Mouse (Mus musculus) kidney, adult 2 months (tissue): ENCODE results near the gene Nxnl1. TPM values are rescaled to one million over a fixed set of nuclear protein-coding genes. Genes with fewer than 3 reads are reported as not detected.
A peak's percentile ranks its signal among the peaks of the same experiment; 100 is the strongest.

Source experiments
- DNase-seq: peaks from one replicate; pipeline ENCODE4 v3.0.0; 2021
- H3K27ac ChIP-seq: fragments of 200-500 bp; 2 replicates; pipeline ENCODE4 v1.5.1; 2012; ENCODE audit warnings: low read depth, low read length, control low read depth, inconsistent platforms; ENCODE audit not compliant: insufficient read depth
- H3K27me3 ChIP-seq: fragments of 200-500 bp; replicated peaks from 2 replicates; pipeline ENCODE4 v1.6.1; 2012; ENCODE audit warnings: mild to moderate bottlenecking, moderate library complexity, low read length, inconsistent platforms; ENCODE audit not compliant: control insufficient read depth, insufficient read depth
- H3K36me3 ChIP-seq: fragments of 200-500 bp; 2 replicates; pipeline ENCODE4 v1.6.1; 2012; ENCODE audit warnings: mild to moderate bottlenecking, moderate library complexity, low read length, inconsistent platforms; ENCODE audit not compliant: control insufficient read depth, insufficient read depth
- H3K4me1 ChIP-seq: fragments of 200-500 bp; 2 replicates; pipeline ENCODE4 v1.6.1; 2011; ENCODE audit warnings: low read length; ENCODE audit not compliant: control insufficient read depth, insufficient read depth
- H3K4me3 ChIP-seq: fragments of 200-500 bp; 2 replicates; pipeline ENCODE4 v1.5.1; 2011; ENCODE audit warnings: mild to moderate bottlenecking, low read depth, low read length, control low read depth; ENCODE audit not compliant: insufficient read depth
- CTCF ChIP-seq: fragments of 200-500 bp; conservative IDR thresholded peaks from 2 replicates; pipeline ENCODE4 v1.5.1; 2011; ENCODE audit warnings: low read depth, mild to moderate bottlenecking, control low read depth, low read length, moderate library complexity, mixed read lengths; ENCODE audit not compliant: insufficient read depth, insufficient read length
- POLR2A ChIP-seq: fragments of 200-500 bp; IDR thresholded peaks from one replicate; pipeline ENCODE4 v1.6.1; 2011; ENCODE audit warnings: low read depth, low read length, control low read depth
- WGBS: fragments of 180-500 bp; shearing (Covaris S2); methylation state at CpG from one replicate; pipeline ENCODE4 v1.1.7; 2018; 5-methylcytosine and 5-hydroxymethylcytosine counted together
- polyA plus RNA-seq: library from polyadenylated mRNA; depleted of rRNA; stranded (reverse); fragments of >200 nt; gene quantifications from 2 replicates; pipeline ENCODE4 v1.2.3, GENCODE M21; 2012

The Nxnl1 gene
- polyA plus RNA-seq, 1 experiment = 0.14 TPM

DNA sequence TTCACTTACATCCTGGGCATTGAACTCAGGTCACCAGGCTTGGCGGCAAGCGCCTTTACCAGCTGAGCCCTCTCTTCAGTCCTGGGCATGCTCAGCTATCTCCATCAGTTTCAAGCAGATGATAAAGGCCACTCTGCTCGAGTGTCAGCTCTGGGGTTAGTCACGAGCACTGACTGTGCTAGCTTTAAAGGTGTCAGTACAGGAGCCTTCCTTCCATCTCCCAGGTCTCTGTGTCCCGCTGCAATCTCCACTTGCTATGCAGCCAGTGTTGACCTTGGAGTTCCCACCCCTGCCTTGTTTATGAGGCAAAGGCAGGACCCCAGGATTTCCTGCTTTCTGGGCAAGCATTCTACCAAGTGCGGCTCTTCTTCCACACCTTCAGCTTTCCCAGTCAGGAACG is 1.2 kb upstream of the Nxnl1 start:
- no peak for TF ChIP-seq CTCF
- TF ChIP-seq POLR2A = no peak
- H3K4me3 ChIP-seq = no peak overlapping the region
- peak overlapping the region; percentile 84 for H3K27ac ChIP-seq
- H3K36me3 ChIP-seq = no peaks in the 10 kb centered on the region
- H3K4me1 ChIP-seq = peaks cover 20% of the 10 kb centered on the region; the same call in 1 of the 2 replicates
- DNase-seq = no peak
- WGBS = 67% methylated on average over 7 of the region's 7 CpGs
- no peaks in the 10 kb centered on the region for H3K27me3 ChIP-seq

DNA sequence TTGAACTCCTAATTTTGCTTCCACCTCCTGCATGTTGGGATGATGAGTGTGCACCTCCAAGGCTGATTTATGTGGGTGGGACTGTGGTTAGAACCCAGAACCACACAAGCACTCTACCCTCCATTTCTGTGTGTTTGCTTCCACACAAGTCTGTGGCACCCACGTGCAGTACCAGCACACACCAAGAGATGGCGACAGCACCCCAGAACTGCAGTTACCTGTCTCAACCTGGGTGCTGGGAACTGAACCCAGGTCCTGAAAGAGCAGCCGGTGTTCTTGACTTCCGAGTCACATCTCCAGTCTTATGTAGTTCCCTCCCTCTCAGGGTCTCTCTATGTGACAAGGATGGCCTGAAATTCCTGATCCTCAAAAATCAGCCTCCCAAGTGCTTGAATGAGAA is 2.4 kb downstream of the Nxnl1 start:
- Histone ChIP-seq H3K4me3 (no peak overlapping the region), H3K4me1 (peaks cover 15% of the 10 kb centered on the region; the same call in 1 of the 2 replicates), H3K36me3 (no peaks in the 10 kb centered on the region), H3K27ac (no peak overlapping the region), H3K27me3 (no peaks in the 10 kb centered on the region)
- TF ChIP-seq POLR2A = no peak
- no peak; the same call in 1 of the 2 replicates for TF ChIP-seq CTCF
- no peak for DNase-seq
- 96% methylated on average over 4 of the region's 4 CpGs for WGBS

- DNase-seq = peak; percentile 82
- Histone ChIP-seq H3K27ac (no peak overlapping the region), H3K36me3 (no peaks in the 10 kb centered on the region), H3K27me3 (no peaks in the 10 kb centered on the region), H3K4me3 (no peak overlapping the region), H3K4me1 (peaks cover 8% of the 10 kb centered on the region; the same call in 1 of the 2 replicates)
- 2% methylated on average over 33 of the region's 33 CpGs for WGBS
- TF ChIP-seq CTCF = peak; percentile 73
- no peak for TF ChIP-seq POLR2A
These were observed 3.6 kb downstream of the Nxnl1 start for GRCm38 (mm10) chr8:71562751-71563150.

GRCm38 (mm10) chr8:71561401-71561800 is 5.0 kb downstream of the Nxnl1 start:
- Histone ChIP-seq H3K27me3 (no peaks in the 10 kb centered on the region), H3K27ac (no peak overlapping the region), H3K4me1 (peaks cover 2% of the 10 kb centered on the region; the same call in 1 of the 2 replicates), H3K36me3 (no peaks in the 10 kb centered on the region), H3K4me3 (no peak overlapping the region)
- TF ChIP-seq POLR2A (no peak), CTCF (peak; percentile 98)
- DNase-seq = peak; percentile 72
- WGBS = 9% methylated on average over 15 of the region's 15 CpGs

DNA sequence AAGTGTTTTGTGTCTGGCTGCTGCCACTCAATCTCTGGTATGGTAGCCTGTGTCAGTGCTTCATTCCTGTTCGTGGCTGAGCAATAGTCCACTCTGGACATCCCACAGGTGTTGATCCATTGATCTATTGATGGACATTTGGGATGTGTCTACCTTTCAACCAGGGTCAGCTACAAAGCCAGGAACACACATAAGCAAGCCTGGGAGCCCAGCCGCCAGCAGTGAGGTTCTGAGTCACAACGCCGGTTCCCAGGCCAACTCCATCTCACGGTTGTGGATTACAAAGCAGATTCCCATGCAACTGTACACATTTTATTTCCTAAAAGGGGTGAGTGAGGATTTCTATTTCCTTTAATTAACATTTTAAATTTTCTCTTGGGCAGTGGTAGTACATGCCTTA is 5.6 kb downstream of the Nxnl1 start:
- 91% methylated on average over 5 of the region's 5 CpGs for WGBS
- Histone ChIP-seq H3K27ac (no peak overlapping the region), H3K36me3 (no peaks in the 10 kb centered on the region), H3K4me1 (peaks cover 2% of the 10 kb centered on the region; the same call in 1 of the 2 replicates), H3K4me3 (no peak overlapping the region), H3K27me3 (no peaks in the 10 kb centered on the region)
- TF ChIP-seq CTCF = no peak
- TF ChIP-seq POLR2A = no peak
- no peak for DNase-seq

DNA sequence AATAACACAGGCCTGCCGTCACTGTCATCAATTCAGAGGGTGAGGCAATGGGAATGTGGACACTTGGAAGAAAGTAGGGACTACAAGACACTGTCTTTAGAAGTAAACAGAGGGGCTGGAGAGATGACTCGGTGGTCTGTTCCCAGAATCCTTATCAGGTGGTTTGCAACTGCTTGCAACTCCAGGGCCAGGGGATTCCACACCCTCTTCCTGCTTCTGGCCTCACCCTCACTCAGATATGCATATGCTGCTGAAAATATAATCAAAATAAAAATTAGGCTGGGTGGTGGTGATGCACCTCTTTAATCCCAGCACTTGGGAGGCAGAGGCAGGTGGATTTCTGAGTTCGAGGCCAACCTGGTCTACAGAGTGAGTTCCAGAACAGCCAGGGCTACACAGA is 6.3 kb downstream of the Nxnl1 start:
- no peak for DNase-seq
- peaks cover 2% of the 10 kb centered on the region; the same call in 1 of the 2 replicates for H3K4me1 ChIP-seq
- no peaks in the 10 kb centered on the region for H3K27me3 ChIP-seq
- WGBS = 85% methylated on average over 3 of the region's 3 CpGs
- H3K4me3 ChIP-seq = no peak overlapping the region
- H3K36me3 ChIP-seq = no peaks in the 10 kb centered on the region
- TF ChIP-seq CTCF (no peak), POLR2A (no peak)
- no peak overlapping the region for H3K27ac ChIP-seq

DNA sequence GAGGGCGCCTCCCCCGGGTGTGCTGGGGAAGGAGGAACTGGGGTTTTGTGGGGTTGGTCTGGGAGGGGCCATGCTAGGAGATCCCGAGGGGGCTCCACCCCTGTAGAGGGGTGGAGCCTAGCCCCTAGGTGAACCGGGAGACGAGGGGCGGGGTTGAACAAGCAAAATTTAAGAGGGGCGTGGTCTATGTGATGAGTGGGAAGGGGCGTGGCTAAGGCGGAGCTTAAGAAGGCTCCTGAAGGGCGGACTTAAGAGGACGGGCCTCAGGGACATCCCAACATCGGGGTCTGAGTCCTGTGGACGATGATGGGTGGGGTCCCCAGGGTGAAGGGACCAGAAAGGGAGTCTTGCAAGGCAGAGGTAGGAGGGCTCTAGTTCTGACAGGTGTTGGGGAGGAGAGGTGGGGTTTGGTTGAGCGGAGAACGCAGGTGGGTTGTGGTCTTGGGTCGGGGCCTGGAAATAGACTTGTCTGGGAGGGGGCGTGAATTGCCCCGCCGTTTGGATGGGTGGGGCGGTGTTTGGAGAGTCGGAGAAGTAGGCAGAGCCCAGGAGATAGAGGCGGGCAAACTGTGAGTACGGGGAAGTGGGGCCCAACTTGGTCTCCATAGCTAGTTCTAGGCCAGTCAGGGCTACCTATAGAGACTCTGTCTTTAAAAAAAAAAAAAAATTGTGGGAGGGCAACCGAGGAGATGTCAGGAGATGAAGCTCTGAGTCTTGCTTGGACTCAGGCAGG is 7.3 kb downstream of the Nxnl1 start:
- Histone ChIP-seq H3K27me3 (no peaks in the 10 kb centered on the region), H3K4me3 (peak overlapping the region; percentile 62)

More for the DNA sequence above, 7.3 kb downstream of the Nxnl1 start:
- H3K4me1 ChIP-seq = peaks cover 2% of the 10 kb centered on the region; the same call in 1 of the 2 replicates
- no peak for TF ChIP-seq CTCF
- peak; percentile 88 for DNase-seq
- 5% methylated on average over 24 of the region's 24 CpGs for WGBS
- no peaks in the 10 kb centered on the region for H3K36me3 ChIP-seq
- 0 out of 2 replicates have a peak overlapping the region, but pooled peaks have one; percentile 6 for H3K27ac ChIP-seq
